Mouse (Mus musculus) layer of hippocampus, adult 2 months (tissue): ENCODE measurements at regions not wholly inside any gene's neighbourhood (a gene's known extent, or its start where the extent isn't known, plus 50 kb on each side); places are given as distances from the start of the nearest gene placed in this dataset.

Experiments
- DNase-seq, 2 experiments: peaks; one replicate each; pipeline ENCODE4 v3.0.0; 2022; ENCODE audit warnings: low spot score in 2 of 2
- H3K27ac ChIP-seq: fragments of 200-600 bp; 2 replicates; pipeline ENCODE4 v1.8.1; 2022
- H3K4me3 ChIP-seq: fragments of 200-600 bp; 2 replicates; pipeline ENCODE4 v1.8.1; 2022; ENCODE audit warnings: mild to moderate bottlenecking
- CTCF ChIP-seq: fragments of 200-600 bp; conservative IDR thresholded peaks from 2 replicates; pipeline ENCODE4 v1.8.1; 2022; ENCODE audit warnings: antibody characterized with exemption, mild to moderate bottlenecking, moderate library complexity

DNA sequence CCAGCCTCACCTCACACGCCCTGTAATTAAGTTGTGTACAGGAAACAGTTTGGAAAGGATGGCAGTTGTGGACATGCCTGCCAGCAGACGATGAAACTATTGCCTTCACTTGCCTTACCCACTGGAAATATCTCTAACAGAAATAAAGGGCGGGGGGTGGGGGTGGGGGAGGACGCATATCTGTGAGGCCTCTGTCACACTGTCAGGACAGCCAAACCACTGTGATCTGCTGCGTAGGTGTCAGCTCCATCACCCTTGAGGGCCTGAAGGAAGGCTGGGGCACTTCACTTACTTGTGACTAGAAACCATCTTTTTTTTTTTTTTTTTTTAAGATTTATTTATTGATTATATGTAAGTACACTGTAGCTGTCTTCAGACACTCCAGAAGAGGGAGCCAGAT, 106.8 kb upstream of the Bach2 start:
- DNase-seq, result no peak
- Histone ChIP-seq H3K27ac (no peak overlapping the region), H3K4me3 (no peak overlapping the region)
- no peak for TF ChIP-seq CTCF

DNA sequence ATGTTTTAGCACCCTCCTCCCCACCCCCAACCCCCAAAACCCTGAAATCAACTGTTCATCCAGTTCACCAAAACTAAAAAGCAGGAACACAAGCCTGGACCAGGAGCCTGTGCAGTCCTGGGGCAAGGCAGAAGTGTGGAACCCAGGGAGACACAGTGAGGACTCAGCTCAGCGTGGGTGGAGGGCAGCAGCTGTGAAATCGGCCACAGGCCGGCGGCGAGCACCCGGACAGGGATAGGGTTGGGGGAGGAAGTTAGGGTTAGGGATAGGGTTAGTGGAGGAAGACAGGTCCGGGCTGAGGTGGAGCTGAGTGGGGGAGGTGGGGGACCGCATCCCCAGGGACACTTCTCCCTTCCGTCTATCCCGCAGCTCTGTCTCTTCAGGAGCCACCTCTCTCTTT, 102.5 kb upstream of the Bach2 start:
- Histone ChIP-seq H3K4me3 (no peak overlapping the region), H3K27ac (no peak overlapping the region)
- TF ChIP-seq CTCF, result no peak
- no peak for DNase-seq

DNA sequence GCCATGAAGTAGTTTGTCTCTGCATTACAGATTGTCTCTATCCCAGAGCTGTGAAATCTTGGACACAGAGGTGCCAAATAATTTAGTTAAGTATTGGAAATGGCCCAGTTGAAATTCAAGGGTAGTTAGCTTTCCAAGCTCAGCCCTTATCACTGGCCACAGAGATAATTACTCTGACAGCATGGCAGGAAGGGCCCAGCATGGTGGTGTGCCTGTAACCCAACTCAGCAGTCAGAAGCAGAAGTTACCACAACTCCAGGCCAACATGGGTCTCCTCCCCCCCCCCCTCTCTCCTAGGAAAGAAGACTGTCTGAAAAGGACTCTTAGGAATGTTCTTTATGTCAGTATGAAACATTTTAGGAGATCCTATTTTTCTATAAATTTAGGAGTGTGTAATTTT, 101.4 kb upstream of the Bach2 start:
- Histone ChIP-seq H3K4me3 (no peak overlapping the region), H3K27ac (no peak overlapping the region)
- no peak for DNase-seq
- TF ChIP-seq CTCF, result no peak

DNA sequence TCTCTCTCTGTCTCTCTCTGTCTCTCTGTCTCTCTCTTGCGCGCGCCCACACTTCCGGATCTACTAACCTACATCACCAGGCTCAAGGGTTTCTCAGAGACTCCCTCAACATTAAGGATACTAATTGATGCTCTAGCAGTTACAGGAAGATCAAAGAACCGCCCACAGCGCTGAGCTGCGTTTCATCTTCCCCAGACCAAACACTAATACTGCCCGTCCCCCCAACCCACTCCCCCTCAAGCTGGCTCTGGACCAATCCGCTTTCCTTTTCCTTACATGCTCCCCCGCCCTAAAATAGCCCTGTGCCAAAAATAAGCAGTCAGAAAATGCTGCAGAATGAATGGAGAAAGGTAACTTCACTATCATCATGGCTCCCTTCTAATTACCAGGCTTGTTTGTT, 100.6 kb upstream of the Bach2 start:
- DNase-seq, result no peak
- TF ChIP-seq CTCF, result no peak

DNA sequence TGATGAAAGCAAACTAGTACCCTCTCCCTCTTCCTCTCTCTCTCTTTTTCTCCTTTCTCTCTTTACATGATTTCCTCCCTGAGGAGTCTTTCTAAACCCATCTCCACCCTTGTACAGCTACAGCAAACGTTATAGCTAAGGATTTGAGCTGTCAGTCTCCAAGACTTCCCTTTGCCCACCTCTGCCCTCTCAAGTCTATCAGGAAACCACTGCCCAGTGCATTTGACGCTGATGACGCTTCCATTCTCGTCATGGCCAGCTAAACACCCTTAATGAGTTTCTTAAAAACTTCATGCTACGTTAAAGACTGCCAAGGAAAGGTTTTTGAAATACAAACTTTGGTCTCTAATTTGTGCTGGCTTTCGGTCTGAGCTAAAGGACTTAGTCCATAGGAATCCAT, 99.0 kb upstream of the Bach2 start:
- Histone ChIP-seq H3K4me3 (no peak overlapping the region), H3K27ac (no peak overlapping the region)
- no peak for TF ChIP-seq CTCF
- DNase-seq, result no peak

More for the DNA sequence above, 100.6 kb upstream of the Bach2 start:
- Histone ChIP-seq H3K27ac (no peak overlapping the region), H3K4me3 (no peak overlapping the region)

DNA sequence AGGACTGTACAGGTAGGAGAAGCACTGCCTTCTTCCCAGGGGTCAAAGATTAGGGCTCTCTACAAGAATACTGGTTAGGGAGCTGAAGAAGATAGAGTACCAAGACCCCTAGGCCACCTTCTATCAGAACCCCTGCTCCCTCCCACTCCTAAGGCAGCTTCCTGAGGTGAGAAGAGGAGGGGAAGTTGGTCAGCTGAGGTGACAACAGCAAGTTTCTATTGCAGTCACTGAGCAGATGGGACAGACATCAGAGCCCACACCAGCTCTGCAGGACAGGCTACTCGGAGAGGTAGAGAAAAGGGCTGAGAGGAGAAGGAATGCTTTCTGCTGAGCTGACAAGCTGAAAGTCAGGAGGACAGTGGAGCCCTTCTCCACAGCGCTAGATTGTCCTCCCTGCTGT, 98.5 kb upstream of the Bach2 start:
- DNase-seq, result no peak
- no peak overlapping the region for H3K27ac ChIP-seq
- no peak for TF ChIP-seq CTCF
- H3K4me3 ChIP-seq, result no peak overlapping the region

DNA sequence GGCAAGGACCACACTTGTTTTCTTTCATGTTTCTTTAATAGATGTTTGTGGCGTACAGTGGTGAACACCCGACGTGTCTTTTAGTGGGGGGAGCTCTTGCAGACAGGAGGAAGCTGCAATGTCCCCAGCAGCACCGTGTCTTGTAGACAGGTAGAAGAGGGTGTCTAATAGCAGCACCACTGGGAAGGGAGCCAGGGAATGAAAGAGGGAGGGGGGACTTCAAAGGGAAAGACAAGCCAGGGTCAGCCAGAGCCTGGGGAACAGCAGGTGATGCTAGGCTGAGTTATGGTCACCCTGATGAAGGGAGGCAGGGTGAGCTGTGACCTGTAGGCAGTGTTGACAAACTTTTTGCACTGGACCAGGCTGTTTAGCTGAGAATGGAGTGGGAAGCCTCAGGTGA, 96.4 kb upstream of the Bach2 start:
- no peak for TF ChIP-seq CTCF

DNA sequence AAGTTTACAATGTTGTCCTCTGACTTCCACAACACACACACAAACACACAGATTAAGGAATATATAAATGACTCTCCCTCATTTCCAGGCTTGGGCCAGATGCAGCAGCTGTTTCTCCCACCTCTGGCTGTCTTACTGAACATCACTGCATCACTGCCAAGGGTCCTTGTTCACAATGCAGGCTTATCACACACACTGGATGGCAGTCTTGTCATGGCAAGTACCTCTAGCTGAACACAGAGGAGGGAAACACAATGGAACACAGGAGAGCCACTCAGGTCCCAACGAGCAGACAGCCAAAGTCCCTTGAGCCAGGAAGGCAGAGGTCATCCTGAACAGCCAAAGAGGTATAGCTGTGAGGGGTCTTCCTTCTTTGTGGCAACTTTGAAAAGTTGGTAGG, 91.5 kb upstream of the Bach2 start:
- no peak for TF ChIP-seq CTCF
- DNase-seq, result no peak
- Histone ChIP-seq H3K4me3 (no peak overlapping the region), H3K27ac (no peak overlapping the region)

More for the DNA sequence above, 96.4 kb upstream of the Bach2 start:
- H3K27ac ChIP-seq, result no peak overlapping the region
- DNase-seq, result no peak
- H3K4me3 ChIP-seq, result no peak overlapping the region

DNA sequence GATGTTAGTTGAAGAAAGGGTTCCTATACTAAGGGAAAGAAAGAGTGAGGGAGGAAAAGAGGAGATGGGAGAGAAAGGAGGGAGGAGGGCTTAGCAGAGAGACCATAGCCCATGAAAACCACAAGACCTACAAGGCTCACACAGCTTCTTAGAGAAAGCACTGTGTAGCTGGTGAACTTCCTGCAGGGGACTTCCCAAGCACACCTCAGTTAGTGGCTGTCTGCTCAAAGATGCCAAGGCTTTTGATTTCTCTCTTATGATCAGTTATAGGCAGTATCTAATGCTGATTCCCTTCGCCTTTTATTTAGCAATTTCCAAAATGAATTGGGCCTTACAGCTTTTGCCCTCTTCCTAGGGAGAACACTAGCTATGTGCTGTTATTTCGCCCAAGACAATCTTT, 90.0 kb upstream of the Bach2 start:
- Histone ChIP-seq H3K4me3 (no peak overlapping the region), H3K27ac (no peak overlapping the region)
- DNase-seq, result no peak
- TF ChIP-seq CTCF, result no peak

DNA sequence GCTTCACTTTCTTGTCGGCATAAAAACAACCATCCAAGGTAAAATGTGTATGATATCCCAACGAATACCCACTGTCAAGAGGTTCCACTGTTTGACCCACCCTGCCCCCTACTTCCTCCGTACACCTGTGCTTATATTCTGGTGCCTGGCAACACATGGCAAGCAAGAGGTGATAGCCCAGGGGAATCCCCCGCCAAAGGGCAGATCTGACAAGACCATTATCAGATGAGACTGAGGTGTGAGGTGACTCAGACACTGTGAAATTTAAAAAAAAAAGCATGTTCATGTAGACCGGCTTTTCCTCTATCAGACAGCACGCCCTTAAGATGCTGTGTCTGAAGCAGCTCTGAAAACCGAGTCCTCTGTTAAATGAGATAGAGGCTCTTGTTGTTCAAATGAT, 89.4 kb upstream of the Bach2 start:
- Histone ChIP-seq H3K27ac (no peak overlapping the region), H3K4me3 (no peak overlapping the region)
- DNase-seq, result no peak
- TF ChIP-seq CTCF, result no peak

DNA sequence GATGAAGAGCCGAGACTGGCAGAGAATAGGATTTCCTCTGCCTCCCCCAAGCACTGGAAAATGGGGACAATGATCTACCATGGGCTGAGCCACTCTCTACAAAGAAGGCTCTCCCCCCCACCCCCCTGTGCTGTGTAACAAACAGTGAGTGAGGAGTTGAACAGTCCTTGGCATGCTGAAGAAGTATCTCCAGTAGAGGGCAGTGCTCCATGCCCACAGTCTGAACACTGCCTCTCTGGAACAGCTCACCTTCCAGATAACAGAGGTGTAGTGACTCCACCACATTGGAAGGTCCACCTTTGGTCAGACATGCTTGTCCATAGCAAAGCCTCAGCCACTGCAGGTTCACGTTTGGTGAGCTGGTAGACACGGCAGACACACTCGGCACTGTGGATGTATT, 85.2 kb upstream of the Bach2 start:
- peak; percentile 78 for TF ChIP-seq CTCF
- no peak overlapping the region for H3K4me3 ChIP-seq

DNA sequence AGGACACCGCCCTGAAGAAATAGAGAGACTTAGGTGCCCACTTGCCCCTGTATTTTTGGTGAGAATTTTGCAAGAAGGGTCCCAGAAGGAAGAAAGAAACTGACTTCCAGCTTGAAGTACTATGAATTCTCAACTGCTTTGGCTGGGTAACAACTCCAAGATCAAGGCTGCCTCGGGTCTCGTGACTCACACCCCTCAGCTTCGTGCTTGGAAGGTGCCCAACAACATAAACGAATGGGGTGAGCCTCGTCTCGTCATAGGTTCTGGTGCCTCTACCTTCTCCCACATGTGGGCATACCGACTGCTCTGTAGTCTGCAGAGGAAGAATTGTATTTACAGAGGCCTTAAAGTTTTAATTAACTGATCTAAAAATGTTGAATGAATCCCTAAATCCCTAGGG, 81.6 kb upstream of the Bach2 start:
- no peak for DNase-seq
- Histone ChIP-seq H3K27ac (no peak overlapping the region), H3K4me3 (no peak overlapping the region)
- TF ChIP-seq CTCF, result no peak

More for the DNA sequence above, 85.2 kb upstream of the Bach2 start:
- H3K27ac ChIP-seq, result no peak overlapping the region
- DNase-seq, result peak in 1 of 2 experiments; percentile 15

DNA sequence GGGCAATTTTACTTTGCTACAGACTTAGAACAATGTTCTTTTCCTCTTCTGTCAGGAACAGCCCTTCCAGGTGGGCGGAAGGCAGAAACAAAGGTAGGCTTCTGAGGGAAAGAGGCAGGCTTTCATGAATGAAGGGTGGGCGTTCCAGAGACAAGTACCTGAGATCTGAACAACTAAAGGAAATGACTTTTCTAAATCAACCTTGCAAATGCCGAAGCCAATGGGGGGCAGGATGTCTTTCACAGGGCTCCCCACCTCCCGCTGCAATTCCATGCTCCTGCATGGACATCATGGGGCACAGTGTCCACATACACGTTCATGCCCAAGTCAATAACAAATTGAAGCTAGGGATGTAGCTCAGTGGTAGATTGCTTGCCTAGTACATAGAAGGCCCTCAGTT, 80.2 kb upstream of the Bach2 start:
- DNase-seq, result no peak
- TF ChIP-seq CTCF, result no peak
- Histone ChIP-seq H3K4me3 (no peak overlapping the region), H3K27ac (no peak overlapping the region)

DNA sequence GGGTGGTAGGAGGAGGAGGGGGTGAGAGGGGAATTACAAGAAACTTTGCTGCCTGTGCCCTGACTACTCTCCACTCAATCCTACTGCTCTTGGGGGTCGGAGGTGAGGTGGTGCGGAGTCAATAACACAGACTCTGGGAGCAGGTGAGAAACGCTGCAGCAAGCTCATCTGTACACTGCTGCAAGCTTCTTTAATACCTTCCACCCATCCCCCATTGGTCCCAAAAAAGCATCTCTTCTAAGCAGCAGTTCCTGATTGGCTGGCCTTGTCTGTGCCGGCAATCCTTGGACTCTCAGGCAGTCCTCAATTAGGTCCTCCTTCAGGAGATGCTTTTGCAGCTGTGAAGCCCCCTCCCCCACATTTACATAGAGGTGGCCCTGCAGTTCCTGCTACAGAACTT, 79.7 kb upstream of the Bach2 start:
- no peak for DNase-seq
- no peak for TF ChIP-seq CTCF
- no peak overlapping the region for H3K27ac ChIP-seq
- H3K4me3 ChIP-seq, result no peak overlapping the region

DNA sequence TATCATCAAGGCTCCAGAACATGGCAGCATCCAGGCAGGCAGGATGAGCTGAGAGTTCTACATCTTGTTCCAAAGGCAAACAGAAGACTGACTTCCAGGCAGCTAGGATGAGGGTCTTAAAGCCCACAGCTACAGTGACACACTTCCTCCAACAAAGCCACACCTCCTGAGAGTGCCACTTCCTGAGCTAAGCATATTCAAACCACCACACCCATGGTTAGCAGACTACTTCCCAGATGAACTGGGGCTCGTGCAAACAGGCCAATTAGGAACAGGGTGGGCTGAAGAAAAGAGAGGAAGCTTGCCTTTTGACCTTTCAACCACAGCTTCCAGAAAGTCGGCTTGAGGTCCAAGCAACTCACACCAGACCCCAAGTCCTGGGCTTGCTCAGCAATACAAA, 77.8 kb upstream of the Bach2 start:
- no peak for DNase-seq
- Histone ChIP-seq H3K4me3 (no peak overlapping the region), H3K27ac (no peak overlapping the region)
- no peak for TF ChIP-seq CTCF
